Mouse (Mus musculus) stomach, embryonic 16.5 days (tissue): Measurements from ENCODE around the gene Gkn1. TPM values are rescaled to one million over a fixed set of nuclear protein-coding genes. Genes with fewer than 3 reads are reported as not detected.

Experiments
- ATAC-seq: fragments of 200-750 bp; cut with Nextera tagmentation; 2 replicates; pipeline ENCODE4 v1.8.0; 2017; ENCODE audit warnings: moderate number of reproducible peaks, moderate TSS enrichment; ENCODE audit not compliant: insufficient read depth, low FRiP score
- H3K27ac ChIP-seq: fragments of 300-500 bp; sonication (generic); 2 replicates; pipeline ENCODE4 v1.5.1; 2014; ENCODE audit warnings: low read length
- H3K27me3 ChIP-seq: fragments of 300-500 bp; sonication (generic); 2 replicates; pipeline ENCODE4 v1.6.1; 2014; ENCODE audit warnings: low read length, control low read depth, mixed read lengths; ENCODE audit not compliant: control insufficient read depth, insufficient read depth
- H3K36me3 ChIP-seq: fragments of 300-500 bp; sonication (generic); 2 replicates; pipeline ENCODE4 v1.6.1; 2014; ENCODE audit warnings: low read length; ENCODE audit not compliant: control insufficient read depth, insufficient read depth
- H3K4me1 ChIP-seq: fragments of 300-500 bp; sonication (generic); 2 replicates; pipeline ENCODE4 v1.6.1; 2014; ENCODE audit warnings: low read length, control low read depth, mixed read lengths; ENCODE audit not compliant: control insufficient read depth, insufficient read depth
- H3K4me2 ChIP-seq: fragments of 300-500 bp; sonication (generic); 2 replicates; pipeline ENCODE4 v1.6.1; 2014; ENCODE audit warnings: low read depth, low read length, mixed read lengths
- H3K4me3 ChIP-seq: fragments of 300-500 bp; sonication (generic); replicated peaks from 2 replicates; pipeline ENCODE4 v1.5.1; 2014; ENCODE audit warnings: mild to moderate bottlenecking, low read length
- H3K9ac ChIP-seq: fragments of 300-500 bp; sonication (generic); 2 replicates; pipeline ENCODE4 v1.6.1; 2014; ENCODE audit warnings: low read length
- H3K9me3 ChIP-seq: fragments of 300-500 bp; sonication (generic); replicated peaks from 2 replicates; pipeline ENCODE4 v1.6.1; 2016; ENCODE audit warnings: low read length, control low read depth; ENCODE audit not compliant: control insufficient read depth
- WGBS: fragments of 180-500 bp; shearing (Covaris S2); extraction: QIAGEN DNeasy Blood & Tissue Kit; methylation state at CpG from one replicate; pipeline ENCODE4 v1.1.7; 2014; 5-methylcytosine and 5-hydroxymethylcytosine counted together
- polyA plus RNA-seq: library from polyadenylated mRNA; unstranded; fragments of >200 nt; fragmentation: Nextera tagmentation; extraction: Ambion mirVana; gene quantifications from 2 replicates; pipeline ENCODE4 v1.2.1, GENCODE M21; 2015

Gene Gkn1
- polyA plus RNA-seq, 1 experiment from 2014 or later, result 6.3 TPM

DNA sequence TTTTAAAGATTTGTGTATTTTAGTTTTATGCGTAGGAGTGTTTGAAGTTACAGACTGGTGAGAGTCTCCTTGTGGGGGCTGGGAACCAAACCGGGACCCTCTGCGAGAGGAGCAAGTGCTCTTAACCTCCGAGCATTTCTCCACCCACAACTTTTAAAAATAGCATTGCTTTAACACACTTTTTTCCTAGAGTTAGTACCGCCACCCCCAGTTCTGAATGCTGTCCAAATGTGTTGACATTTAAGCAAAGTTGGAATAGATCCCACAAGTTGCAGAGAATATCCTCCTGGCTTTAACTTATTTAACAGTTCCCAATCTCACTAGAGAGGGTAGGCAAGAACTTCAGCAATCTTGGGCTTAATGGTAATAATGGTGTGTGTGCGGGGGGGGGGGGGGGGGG, 34.0 kb upstream of the Gkn1 start:
- 39% methylated on average over 6 of the region's 6 CpGs for WGBS
- Histone ChIP-seq H3K4me3 (peak overlapping the region; percentile 40; the same call in 1 of the 2 replicates), H3K4me2 (peak overlapping the region; percentile 60)

DNA sequence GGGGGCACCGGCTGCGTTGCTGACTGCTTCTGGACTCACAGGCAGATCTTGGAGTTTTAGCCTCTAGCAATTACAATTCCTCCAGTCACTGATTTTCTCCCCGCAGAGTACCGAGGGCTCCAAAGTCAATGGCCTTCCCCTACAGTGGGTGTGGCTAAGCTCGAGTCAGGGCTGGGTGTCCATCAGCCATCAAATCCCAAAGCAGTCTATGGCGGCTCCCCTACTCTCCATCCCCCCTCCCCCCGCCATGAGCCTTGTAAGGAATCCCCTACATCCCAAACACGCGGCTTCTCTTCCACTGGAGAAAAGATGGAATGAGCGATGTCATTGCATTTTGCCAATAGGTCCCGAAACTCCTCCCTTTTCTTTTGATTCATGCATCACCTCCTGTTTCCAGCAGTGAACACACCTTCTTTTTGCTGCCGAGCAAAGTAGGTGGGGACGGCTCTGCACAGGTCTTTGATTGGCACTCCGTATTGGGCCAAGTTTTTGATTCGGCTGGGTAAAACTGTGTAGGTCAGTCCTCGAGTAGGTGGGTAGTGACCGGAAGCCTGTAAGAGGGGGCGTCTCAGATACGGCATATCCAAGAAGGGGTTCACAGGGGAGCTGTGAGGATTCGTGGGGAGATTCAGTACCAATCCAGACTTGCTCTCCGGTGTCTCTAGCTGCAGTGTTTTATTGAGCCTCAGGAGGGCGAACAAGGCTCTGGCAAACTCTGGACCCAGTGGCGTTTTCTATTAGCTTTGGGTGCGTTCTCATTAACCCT, 33.4 kb upstream of the Gkn1 start:
- Histone ChIP-seq H3K27ac (no peak overlapping the region), H3K4me3 (peak overlapping the region; percentile 40), H3K36me3 (no peaks in the 10 kb centered on the region), H3K27me3 (0 out of 2 replicates have a peak, but pooled peaks cover 4% of the 10 kb centered on the region), H3K9ac (peak overlapping the region; percentile 56), H3K9me3 (no peaks in the 10 kb centered on the region), H3K4me2 (peak overlapping the region; percentile 60), H3K4me1 (0 out of 2 replicates have a peak, but pooled peaks cover 7% of the 10 kb centered on the region)
- ATAC-seq, result 0 out of 2 replicates have a peak, but pooled peaks have one; percentile 37
- WGBS, result 11% methylated on average over 24 of the region's 24 CpGs

More for the DNA sequence above, 34.0 kb upstream of the Gkn1 start:
- H3K9me3 ChIP-seq, result no peaks in the 10 kb centered on the region
- H3K36me3 ChIP-seq, result no peaks in the 10 kb centered on the region
- no peak overlapping the region for H3K27ac ChIP-seq
- H3K9ac ChIP-seq, result no peak overlapping the region
- 0 out of 2 replicates have a peak, but pooled peaks cover 7% of the 10 kb centered on the region for H3K4me1 ChIP-seq
- ATAC-seq, result no peak
- 0 out of 2 replicates have a peak, but pooled peaks cover 4% of the 10 kb centered on the region for H3K27me3 ChIP-seq

DNA sequence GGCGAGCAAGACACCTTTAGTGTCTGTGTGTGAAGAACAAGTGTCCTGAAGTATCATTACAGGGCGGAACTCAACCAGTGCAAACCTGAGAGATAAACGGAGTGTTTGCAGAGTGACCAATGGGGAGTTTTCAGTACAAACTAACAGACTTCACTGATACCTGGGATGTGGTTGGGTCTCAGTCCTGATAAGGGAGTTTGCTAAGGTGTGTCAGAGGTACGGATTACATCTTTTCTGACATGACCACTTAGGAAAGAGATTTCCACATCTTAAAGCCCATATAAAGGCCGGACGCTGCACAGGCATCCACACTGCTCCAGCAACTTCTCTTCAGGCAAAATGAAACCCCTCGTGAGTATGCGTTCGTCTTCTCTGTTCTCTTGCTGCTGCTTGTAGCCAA, 22.3 kb upstream of the Gkn1 start, which contains the start of gene Gkn2:
Gene Gkn2, plus strand, starts transcription at position 301 of the 400 bp plus-strand sequence.
- Histone ChIP-seq H3K4me3 (no peak within 1 kb of the TSS), H3K4me2 (no peak within 1 kb of the TSS), H3K36me3 (no peaks in the 10 kb centered on the region), H3K4me1 (no peaks in the 10 kb centered on the region), H3K27ac (no peak within 1 kb of the TSS), H3K9me3 (no peaks in the 10 kb centered on the region), H3K9ac (no peak within 1 kb of the TSS), H3K27me3 (no peaks in the 10 kb centered on the region; the same call in 1 of the 2 replicates)
- no peak for ATAC-seq
- WGBS, result 75% methylated on average over 9 of the region's 9 CpGs

DNA sequence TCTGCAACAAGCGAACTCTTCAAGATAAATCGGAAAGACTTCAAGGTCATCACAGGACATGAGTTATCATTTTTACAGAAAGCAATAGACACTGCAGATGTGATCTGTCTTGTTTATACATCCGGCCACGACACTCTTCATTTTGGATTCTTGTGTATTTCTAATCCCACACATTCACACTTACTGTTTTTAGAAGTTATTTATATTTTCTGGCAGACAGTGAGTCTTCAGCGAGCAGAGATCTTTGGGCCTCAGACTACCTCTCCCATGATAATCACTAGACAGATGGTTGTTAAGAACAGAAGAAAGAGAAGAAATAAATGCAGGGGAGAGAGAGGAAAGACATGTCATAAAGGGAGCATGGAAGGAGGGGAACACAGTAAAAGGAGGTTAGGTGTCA, 18.5 kb upstream of the Gkn1 start:
- ATAC-seq, result no peak
- Histone ChIP-seq H3K9me3 (no peaks in the 10 kb centered on the region), H3K27ac (no peak overlapping the region), H3K27me3 (no peaks in the 10 kb centered on the region), H3K9ac (no peak overlapping the region), H3K4me1 (no peaks in the 10 kb centered on the region), H3K4me3 (no peak overlapping the region), H3K36me3 (no peaks in the 10 kb centered on the region), H3K4me2 (no peak overlapping the region)
- WGBS, result 69% methylated on average over 5 of the region's 5 CpGs

DNA sequence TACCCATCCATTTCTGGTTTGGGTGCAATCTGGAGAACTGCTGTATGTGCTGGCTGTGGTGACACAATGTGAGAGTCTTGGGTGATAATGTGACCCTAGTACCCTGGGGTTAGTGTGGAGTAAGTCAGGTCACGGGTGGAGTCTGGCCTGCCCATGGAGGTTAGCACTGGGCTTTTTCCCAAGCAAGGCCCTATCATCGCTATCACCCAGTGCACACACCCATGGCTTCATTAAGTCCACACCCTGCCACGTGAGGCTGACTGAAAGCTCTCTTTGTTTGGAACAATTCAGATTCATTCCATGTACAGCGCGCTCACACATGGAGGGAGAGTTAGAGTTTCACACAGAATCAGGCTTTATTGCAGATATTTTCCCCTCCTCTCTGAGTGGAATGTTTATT, 3.7 kb upstream of the Gkn1 start:
- Histone ChIP-seq H3K4me2 (no peak overlapping the region), H3K4me3 (no peak overlapping the region), H3K9ac (no peak overlapping the region), H3K27ac (no peak overlapping the region), H3K27me3 (no peaks in the 10 kb centered on the region), H3K4me1 (peaks cover 8% of the 10 kb centered on the region; the same call in 1 of the 2 replicates), H3K9me3 (no peaks in the 10 kb centered on the region), H3K36me3 (no peaks in the 10 kb centered on the region)
- ATAC-seq, result peak; percentile 75; the same call in 1 of the 2 replicates
- WGBS, result 49% methylated on average over 5 of the region's 5 CpGs

DNA sequence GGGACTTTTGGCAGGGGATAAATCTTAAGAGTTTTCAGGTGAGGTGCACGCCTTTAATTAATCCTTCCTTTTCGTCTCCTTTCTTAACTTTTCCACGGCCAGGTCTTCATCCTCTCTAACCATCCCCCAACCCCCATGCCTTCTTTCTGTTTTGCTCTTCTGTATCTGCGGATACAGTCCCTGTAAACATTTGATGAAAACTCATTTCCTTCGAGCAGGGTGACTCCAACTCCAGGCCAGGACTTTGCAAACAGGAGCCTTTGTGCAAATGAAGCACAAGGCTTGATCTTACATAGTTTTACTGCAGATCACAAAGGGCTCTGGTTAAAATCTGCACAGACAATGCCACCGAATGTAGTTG, 14.8 kb downstream of the Gkn1 start:
- H3K36me3 ChIP-seq, result no peaks in the 10 kb centered on the region
- no peaks in the 10 kb centered on the region for H3K27me3 ChIP-seq
- 25% methylated on average over 6 of the region's 6 CpGs for WGBS
- no peak overlapping the region for H3K27ac ChIP-seq
- peak overlapping the region; percentile 72; the same call in 1 of the 2 replicates for H3K4me3 ChIP-seq
- ATAC-seq, result no peak
- peak overlapping the region; percentile 76; the same call in 1 of the 2 replicates for H3K4me2 ChIP-seq
- H3K9me3 ChIP-seq, result no peaks in the 10 kb centered on the region
- no peak overlapping the region for H3K9ac ChIP-seq
- H3K4me1 ChIP-seq, result peaks cover 17% of the 10 kb centered on the region

DNA sequence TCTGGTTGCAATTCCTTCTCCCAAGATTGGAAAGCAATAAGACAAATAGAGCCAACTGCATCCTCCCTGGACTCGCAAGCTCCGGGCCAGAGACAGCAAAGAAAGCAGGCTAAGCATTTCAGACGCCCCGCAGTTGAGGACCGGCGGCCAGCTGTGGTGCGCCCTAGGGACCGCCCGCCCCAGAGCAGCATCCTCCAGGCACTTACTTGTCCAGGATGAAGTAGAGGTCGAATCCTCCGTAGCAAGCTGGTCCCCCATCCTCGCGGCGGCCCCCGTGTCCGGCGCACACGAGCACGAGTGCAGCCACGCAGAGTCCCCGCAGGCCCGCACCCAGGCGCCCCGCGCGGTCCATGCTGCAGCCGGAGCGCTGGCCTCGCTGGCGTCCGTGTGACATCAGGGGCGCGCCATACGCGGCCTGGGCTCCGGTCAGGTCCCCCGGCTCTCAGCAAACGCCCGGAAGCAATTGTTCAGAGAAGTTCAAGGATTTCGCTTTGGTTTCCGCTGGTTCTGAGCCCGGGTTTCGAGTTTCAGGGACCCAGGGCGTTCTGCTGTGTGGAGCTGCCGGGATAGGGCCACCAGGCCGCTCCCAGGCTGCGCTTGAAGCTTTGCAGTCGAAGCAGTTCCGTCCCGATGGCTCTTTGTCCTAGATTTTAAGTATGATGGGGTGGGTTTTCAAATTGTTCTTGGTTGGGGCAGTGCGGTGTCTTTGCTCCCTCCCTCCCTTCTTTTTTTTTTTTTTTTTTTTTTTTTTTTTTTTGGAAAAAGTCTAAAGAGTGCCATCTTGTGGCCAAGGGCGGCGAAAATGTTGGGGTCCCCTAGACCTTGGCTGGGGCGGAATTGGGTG, 15.4 kb downstream of the Gkn1 start, which contains the start of gene Antxr1:
Gene Antxr1, minus strand, starts transcription at position 731 of the 844 bp plus-strand sequence.
- peak; percentile 76; the same call in 1 of the 2 replicates for ATAC-seq
- H3K4me2 ChIP-seq, result peak within 1 kb of the TSS; percentile 76
- peak within 1 kb of the TSS; percentile 87 for H3K9ac ChIP-seq
- H3K27ac ChIP-seq, result peak within 1 kb of the TSS; percentile 94
- no peaks in the 10 kb centered on the region for H3K9me3 ChIP-seq
- no peaks in the 10 kb centered on the region for H3K27me3 ChIP-seq
- under 1% methylated on average over 54 of the region's 54 CpGs for WGBS
- H3K4me3 ChIP-seq, result peak within 1 kb of the TSS; percentile 72
- no peaks in the 10 kb centered on the region for H3K36me3 ChIP-seq
- H3K4me1 ChIP-seq, result peaks cover 22% of the 10 kb centered on the region

DNA sequence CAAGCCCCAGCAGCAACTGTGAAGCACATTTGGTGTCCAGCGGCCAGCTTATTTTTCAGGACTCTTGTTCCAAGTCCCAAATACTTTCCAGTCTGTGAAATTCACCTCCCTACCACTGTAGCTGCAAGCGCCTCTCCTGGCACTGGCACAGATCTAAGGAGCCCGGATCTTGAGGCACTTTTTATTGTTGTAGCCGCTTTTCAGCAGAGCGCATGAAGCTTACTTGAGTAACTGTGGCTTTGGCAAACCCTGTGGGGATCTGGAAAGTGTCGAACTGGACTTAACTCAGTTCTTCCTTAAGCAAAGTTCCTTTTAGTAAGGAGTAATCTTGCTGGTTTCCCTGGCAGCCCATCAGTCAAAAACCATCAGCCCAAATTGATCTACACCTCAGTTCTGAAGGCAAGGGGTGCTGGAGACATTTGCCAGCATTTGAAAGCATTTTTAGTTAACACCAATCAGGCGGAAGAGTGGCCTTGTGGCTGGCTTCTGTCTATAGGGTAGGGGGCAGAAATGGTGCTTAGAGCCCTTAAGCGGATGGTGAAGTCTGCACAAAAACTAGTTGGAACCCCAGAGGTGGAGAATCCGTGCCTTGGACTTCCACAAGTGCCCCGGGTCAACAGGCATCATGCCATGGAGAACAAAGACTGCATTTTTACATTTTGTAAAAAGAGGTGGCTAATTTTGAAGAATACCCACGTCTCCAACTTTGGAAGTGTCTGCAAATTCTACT, 16.2 kb downstream of the Gkn1 start:
- WGBS, result 19% methylated on average over 11 of the region's 11 CpGs
- H3K9ac ChIP-seq, result peak overlapping the region; percentile 87

More for the DNA sequence above, 16.2 kb downstream of the Gkn1 start:
- peak overlapping the region; percentile 76 for H3K4me2 ChIP-seq
- H3K27me3 ChIP-seq, result no peaks in the 10 kb centered on the region
- H3K27ac ChIP-seq, result peak overlapping the region; percentile 94
- H3K9me3 ChIP-seq, result no peaks in the 10 kb centered on the region
- H3K4me1 ChIP-seq, result peaks cover 24% of the 10 kb centered on the region
- peak overlapping the region; percentile 72 for H3K4me3 ChIP-seq
- H3K36me3 ChIP-seq, result no peaks in the 10 kb centered on the region
- no peak for ATAC-seq
